Mouse (Mus musculus): ENCODE measurements at regions not wholly inside any gene's neighbourhood (a gene's known extent, or its start where the extent isn't known, plus 50 kb on each side); places are given as distances from the start of the nearest gene placed in this dataset.

DNA sequence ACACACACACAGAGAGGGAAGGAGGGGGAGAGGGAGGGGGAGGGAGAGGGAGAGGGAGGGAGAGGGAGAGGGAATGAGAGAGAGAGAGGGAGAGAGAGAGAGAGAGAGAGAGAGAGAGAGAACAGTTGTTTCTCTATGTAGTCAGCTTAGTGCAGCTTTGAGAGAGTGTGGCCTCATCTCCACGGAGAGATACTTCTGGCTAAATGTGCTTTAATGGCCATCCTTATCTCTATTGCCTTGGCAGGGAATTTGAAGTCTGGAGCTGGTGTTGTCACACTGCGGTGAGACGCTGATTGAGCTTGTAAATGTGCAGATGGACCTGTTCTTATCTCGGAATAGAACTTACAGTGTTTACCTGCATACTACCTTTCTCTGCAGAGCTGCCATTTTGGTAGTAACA lies 160.9 kb upstream of the Arglu1 start:
- TF ChIP-seq CTCF (conservative IDR thresholded peaks at IDR 0.05; ENCODE audit: insufficient read depth, insufficient read length, low read depth, low read length) = no peak
- TF ChIP-seq POLR2A (IDR thresholded peaks at IDR 0.05; ENCODE audit: low read depth, low read length) = no peak

All from kidney, adult 2 months (tissue).